Mouse (Mus musculus) neural tube, embryonic 11.5 days (tissue): ENCODE data around the gene Rsrc2. TPM values are rescaled to one million over a fixed set of nuclear protein-coding genes. Genes with fewer than 3 reads are reported as not detected.
A peak's percentile ranks its signal among the peaks of the same experiment; 100 is the strongest.

Source experiments
- ATAC-seq: fragments of 200-750 bp; cut with Nextera tagmentation; 2 replicates; pipeline ENCODE4 v1.8.0; 2017; ENCODE audit warnings: moderate number of reproducible peaks, mild to moderate bottlenecking, moderate TSS enrichment, moderate library complexity; ENCODE audit not compliant: insufficient read depth, low FRiP score, low TSS enrichment
- DNase-seq: peaks from one replicate; pipeline ENCODE4 v3.0.0-alpha.2; 2015; ENCODE audit warnings: low spot score
- H3K27ac ChIP-seq: fragments of 300-500 bp; sonication (generic); 2 replicates; pipeline ENCODE4 v1.5.1; 2014; ENCODE audit warnings: low read depth, mild to moderate bottlenecking, low read length
- H3K27me3 ChIP-seq: fragments of 300-500 bp; sonication (generic); 2 replicates; pipeline ENCODE4 v1.6.1; 2014; ENCODE audit warnings: mild to moderate bottlenecking, low read length, mixed read lengths; ENCODE audit not compliant: control insufficient read depth, insufficient read depth
- H3K36me3 ChIP-seq: fragments of 300-500 bp; sonication (generic); 2 replicates; pipeline ENCODE4 v1.6.1; 2014; ENCODE audit warnings: mild to moderate bottlenecking, low read length, moderate library complexity, mixed read lengths; ENCODE audit not compliant: control insufficient read depth, insufficient read depth
- H3K4me1 ChIP-seq: fragments of 300-500 bp; sonication (generic); 2 replicates; pipeline ENCODE4 v1.6.1; 2014; ENCODE audit warnings: low read length, mixed read lengths; ENCODE audit not compliant: control insufficient read depth, insufficient read depth
- H3K4me2 ChIP-seq: fragments of 300-500 bp; sonication (generic); 2 replicates; pipeline ENCODE4 v1.6.1; 2014; ENCODE audit warnings: low read depth, mild to moderate bottlenecking, moderate library complexity
- H3K4me3 ChIP-seq: fragments of 300-500 bp; sonication (generic); 2 replicates; pipeline ENCODE4 v1.5.1; 2014; ENCODE audit warnings: low read depth, low read length
- H3K9ac ChIP-seq: fragments of 300-500 bp; sonication (generic); 2 replicates; pipeline ENCODE4 v1.6.1; 2014; ENCODE audit warnings: mild to moderate bottlenecking, low read length
- H3K9me3 ChIP-seq: fragments of 300-500 bp; sonication (generic); 2 replicates; pipeline ENCODE4 v1.6.1; 2016; ENCODE audit warnings: low read length; ENCODE audit not compliant: control insufficient read depth
- WGBS: fragments of 180-500 bp; shearing (Covaris S2); extraction: QIAGEN DNeasy Blood & Tissue Kit; methylation state at CpG from one replicate; pipeline ENCODE4 v1.1.7; 2014; 5-methylcytosine and 5-hydroxymethylcytosine counted together
- polyA plus RNA-seq: library from polyadenylated mRNA; unstranded; fragments of >200 nt; fragmentation: Nextera tagmentation; extraction: Ambion mirVana; gene quantifications from 2 replicates; pipeline ENCODE4 v1.2.1, GENCODE M21; 2014

The Rsrc2 gene
- polyA plus RNA-seq, 1 experiment from 2014 or later = 154 TPM

DNA sequence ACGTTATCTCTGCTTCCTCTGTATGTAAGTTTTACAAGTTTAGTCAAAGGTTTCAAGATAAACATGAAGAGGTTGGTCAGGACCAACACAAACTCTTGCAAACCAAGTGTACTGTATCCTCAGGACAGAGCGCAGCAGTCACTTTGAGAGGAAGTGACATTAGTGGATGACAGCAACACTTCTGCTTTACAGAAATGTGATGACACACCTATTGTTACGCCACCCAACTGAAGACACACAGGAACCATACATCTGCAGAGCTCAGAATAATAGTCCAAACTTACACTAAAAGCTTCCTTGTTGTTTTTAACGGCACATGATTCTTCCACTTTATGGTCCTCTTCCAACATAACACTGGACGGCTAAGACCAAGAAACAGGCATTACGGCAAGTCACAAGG lies 35.4 kb downstream of the Rsrc2 start:
- DNase-seq (no peak), ATAC-seq (no peak)
- WGBS = 95% methylated on average over 6 of the region's 6 CpGs
- Histone ChIP-seq H3K27ac (no peak overlapping the region), H3K27me3 (no peaks in the 10 kb centered on the region), H3K9ac (no peak overlapping the region), H3K36me3 (peaks cover 26% of the 10 kb centered on the region), H3K4me1 (0 out of 2 replicates have a peak, but pooled peaks cover 4% of the 10 kb centered on the region), H3K4me3 (no peak overlapping the region), H3K9me3 (no peaks in the 10 kb centered on the region), H3K4me2 (no peak overlapping the region)

DNA sequence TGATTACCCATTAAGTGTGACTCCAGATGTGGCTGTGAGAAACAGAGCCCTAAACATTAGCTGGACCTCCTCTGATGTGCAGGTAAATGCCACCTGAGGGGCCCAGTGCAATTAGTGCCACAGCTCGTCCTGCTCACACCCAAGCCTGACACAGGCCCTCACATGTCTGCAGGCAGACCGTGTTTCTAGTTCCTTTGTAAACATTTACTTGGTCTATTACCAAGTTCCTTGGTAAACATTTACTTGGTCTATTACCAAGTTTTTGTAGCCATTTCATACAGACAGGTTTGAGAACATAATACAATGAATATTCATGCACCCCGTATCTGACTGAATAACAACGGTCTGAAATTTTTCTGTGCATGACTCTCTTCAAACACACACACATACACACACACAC lies 39.6 kb downstream of the Rsrc2 start:
- H3K4me2 ChIP-seq = no peak overlapping the region
- ATAC-seq (no peak), DNase-seq (no peak)
- no peaks in the 10 kb centered on the region for H3K27me3 ChIP-seq
- H3K36me3 ChIP-seq = peaks cover 40% of the 10 kb centered on the region
- no peak overlapping the region for H3K27ac ChIP-seq
- WGBS = 81% methylated on average over 4 of the region's 4 CpGs
- no peak overlapping the region for H3K9ac ChIP-seq
- H3K4me3 ChIP-seq = no peak overlapping the region
- no peaks in the 10 kb centered on the region for H3K4me1 ChIP-seq
- no peaks in the 10 kb centered on the region for H3K9me3 ChIP-seq

DNA sequence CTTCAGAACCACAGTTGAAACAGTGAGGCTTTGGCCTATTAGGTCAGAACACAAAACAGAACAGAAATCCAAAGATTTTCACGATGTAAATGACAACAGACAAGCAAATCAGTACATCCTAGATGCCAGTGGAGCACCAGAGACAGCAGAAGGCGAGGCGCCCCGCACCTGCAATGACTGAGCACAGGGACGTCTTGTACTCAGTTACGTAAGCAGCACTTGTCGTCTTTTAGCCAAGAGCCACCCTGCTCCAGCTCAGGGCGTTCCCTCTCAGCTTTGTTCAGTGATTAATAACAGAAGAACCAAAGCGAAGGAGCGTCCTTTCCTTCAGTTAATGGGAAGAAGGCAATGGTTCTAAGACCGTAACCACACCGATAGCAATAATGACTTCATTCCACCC lies 40.6 kb downstream of the Rsrc2 start:
- peaks cover 40% of the 10 kb centered on the region for H3K36me3 ChIP-seq
- DNase-seq (no peak), ATAC-seq (no peak)
- no peaks in the 10 kb centered on the region for H3K4me1 ChIP-seq
- H3K27ac ChIP-seq = no peak overlapping the region
- H3K27me3 ChIP-seq = no peaks in the 10 kb centered on the region
- no peaks in the 10 kb centered on the region for H3K9me3 ChIP-seq
- no peak overlapping the region for H3K4me3 ChIP-seq
- no peak overlapping the region for H3K4me2 ChIP-seq
- no peak overlapping the region for H3K9ac ChIP-seq
- 94% methylated on average over 12 of the region's 12 CpGs for WGBS

DNA sequence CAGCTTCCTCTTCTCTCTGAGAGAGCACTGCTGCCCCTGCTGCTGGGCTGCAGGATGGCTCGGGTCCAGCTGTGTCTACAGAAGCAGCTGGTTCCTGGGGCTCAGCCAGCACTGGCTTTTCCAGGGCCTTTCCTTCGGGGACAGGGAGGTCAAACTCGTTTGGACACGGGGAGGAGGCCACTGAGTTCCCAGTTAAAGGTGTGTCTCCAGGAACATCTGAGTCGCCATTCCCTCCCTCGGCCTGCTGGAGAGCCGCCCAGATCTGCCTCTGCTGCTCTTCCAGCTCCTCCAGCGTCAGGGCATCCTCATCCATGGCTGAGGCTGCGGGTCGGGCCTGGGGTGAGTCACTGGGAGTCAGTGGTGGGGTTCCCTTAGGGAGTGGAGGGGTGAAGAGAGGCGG lies 48.6 kb downstream of the Rsrc2 start:
- H3K4me1 ChIP-seq = no peaks in the 10 kb centered on the region
- H3K27ac ChIP-seq = no peak overlapping the region
- H3K4me3 ChIP-seq = no peak overlapping the region
- no peak overlapping the region for H3K9ac ChIP-seq
- WGBS = 76% methylated on average over 11 of the region's 11 CpGs
- H3K27me3 ChIP-seq = no peaks in the 10 kb centered on the region
- no peaks in the 10 kb centered on the region for H3K9me3 ChIP-seq
- DNase-seq (no peak), ATAC-seq (no peak)
- H3K4me2 ChIP-seq = no peak overlapping the region
- peaks cover 28% of the 10 kb centered on the region for H3K36me3 ChIP-seq

DNA sequence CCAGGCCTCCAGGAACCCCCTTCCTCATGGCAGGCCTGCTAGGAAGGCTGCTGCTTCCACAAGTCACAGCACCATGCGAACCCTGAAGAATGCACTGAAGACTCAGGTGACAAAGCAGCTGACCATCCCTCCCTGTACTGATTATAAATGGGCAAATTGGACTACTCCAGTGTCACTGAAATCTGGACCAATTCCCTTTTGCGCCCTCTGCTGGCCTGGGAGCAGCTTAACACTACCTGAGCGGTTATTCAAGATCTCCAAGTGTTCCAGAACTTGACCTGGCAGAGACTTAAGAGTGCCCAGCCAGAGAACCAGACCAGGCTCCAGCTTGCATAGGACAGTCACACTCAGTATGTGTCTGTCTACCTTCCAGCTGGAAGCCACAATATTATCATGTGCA lies 50.0 kb downstream of the Rsrc2 start:
- Histone ChIP-seq H3K9ac (no peak overlapping the region), H3K4me1 (no peaks in the 10 kb centered on the region), H3K4me3 (no peak overlapping the region), H3K36me3 (peaks cover 26% of the 10 kb centered on the region), H3K27ac (no peak overlapping the region), H3K4me2 (no peak overlapping the region), H3K27me3 (no peaks in the 10 kb centered on the region), H3K9me3 (no peaks in the 10 kb centered on the region)
- ATAC-seq = no peak
- 35% methylated on average over 3 of the region's 3 CpGs for WGBS
- peak; percentile 75 for DNase-seq

DNA sequence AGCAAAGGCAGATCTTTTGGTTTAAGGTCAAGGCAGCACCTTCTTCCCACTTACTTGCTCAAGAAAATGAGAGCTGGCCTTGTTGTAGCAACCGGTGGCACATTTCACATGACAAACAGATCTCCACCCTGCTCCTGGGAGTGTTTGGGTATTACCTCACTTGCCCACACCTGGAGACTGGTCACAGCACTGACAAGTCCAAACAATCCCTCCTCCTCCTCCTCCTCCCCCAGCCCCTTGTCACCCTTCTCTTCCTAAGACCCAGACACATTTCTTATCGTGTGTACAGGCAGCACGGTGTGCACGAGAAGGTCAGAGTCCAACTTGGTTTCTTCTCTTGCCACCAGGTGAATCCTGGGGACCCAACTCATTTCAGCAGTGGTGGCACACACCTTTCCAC lies 52.3 kb downstream of the Rsrc2 start:
- no peak for ATAC-seq
- 89% methylated on average over 4 of the region's 4 CpGs for WGBS
- Histone ChIP-seq H3K27ac (no peak overlapping the region), H3K4me1 (no peaks in the 10 kb centered on the region), H3K36me3 (peaks cover 14% of the 10 kb centered on the region), H3K9ac (no peak overlapping the region), H3K9me3 (no peaks in the 10 kb centered on the region), H3K4me2 (no peak overlapping the region), H3K27me3 (no peaks in the 10 kb centered on the region), H3K4me3 (no peak overlapping the region)
- no peak for DNase-seq

DNA sequence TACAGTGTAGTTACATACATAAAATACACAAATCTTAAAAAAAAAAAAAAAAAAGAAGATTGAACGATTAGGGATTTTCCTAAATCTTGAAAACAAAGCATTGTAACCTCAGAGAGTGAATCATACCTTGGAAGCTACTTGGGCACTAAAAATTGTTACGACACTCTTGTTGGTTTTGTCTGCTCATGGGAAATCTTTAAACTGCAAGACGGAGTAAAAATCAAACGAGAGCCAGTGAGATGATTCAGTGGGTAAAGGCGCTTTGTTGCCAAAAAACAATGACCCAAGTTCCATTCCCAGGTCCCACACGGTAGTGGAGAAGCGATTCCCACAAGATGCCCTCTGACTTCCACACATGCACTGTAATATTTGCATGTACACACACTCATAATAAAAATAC lies 53.0 kb downstream of the Rsrc2 start:
- no peak overlapping the region for H3K9ac ChIP-seq
- no peak overlapping the region for H3K4me3 ChIP-seq
- no peak overlapping the region for H3K27ac ChIP-seq
- ATAC-seq = no peak
- H3K4me2 ChIP-seq = no peak overlapping the region
- 94% methylated on average over 7 of the region's 7 CpGs for WGBS
- DNase-seq = no peak
- peaks cover 14% of the 10 kb centered on the region for H3K36me3 ChIP-seq
- no peaks in the 10 kb centered on the region for H3K9me3 ChIP-seq
- H3K27me3 ChIP-seq = no peaks in the 10 kb centered on the region
- no peaks in the 10 kb centered on the region for H3K4me1 ChIP-seq

DNA sequence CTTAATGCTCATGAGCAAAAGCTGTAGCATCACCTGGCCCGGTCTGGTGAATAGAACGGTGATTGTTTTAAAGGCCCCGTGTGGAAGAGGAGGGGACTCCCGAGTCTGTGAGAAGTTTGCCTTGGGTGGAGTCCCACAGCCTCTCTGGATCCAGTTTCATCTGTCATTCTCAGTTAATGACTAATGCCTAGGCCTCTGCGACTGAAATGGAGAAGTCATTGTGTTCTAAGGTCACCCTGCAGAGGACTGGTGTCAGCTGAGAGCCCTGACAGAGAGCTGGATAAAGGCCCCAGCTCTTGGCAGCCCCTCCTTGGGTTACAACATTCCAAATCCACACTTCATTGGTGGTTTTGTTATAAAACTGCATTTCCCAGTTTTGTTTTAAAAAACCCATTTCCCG lies 54.7 kb downstream of the Rsrc2 start:
- WGBS = 74% methylated on average over 6 of the region's 6 CpGs
- no peak overlapping the region for H3K4me2 ChIP-seq
- H3K27me3 ChIP-seq = no peaks in the 10 kb centered on the region
- no peak for ATAC-seq
- no peaks in the 10 kb centered on the region for H3K9me3 ChIP-seq
- H3K36me3 ChIP-seq = peaks cover 5% of the 10 kb centered on the region
- H3K9ac ChIP-seq = no peak overlapping the region
- H3K4me1 ChIP-seq = no peaks in the 10 kb centered on the region
- DNase-seq = no peak
- H3K27ac ChIP-seq = no peak overlapping the region
- H3K4me3 ChIP-seq = no peak overlapping the region

DNA sequence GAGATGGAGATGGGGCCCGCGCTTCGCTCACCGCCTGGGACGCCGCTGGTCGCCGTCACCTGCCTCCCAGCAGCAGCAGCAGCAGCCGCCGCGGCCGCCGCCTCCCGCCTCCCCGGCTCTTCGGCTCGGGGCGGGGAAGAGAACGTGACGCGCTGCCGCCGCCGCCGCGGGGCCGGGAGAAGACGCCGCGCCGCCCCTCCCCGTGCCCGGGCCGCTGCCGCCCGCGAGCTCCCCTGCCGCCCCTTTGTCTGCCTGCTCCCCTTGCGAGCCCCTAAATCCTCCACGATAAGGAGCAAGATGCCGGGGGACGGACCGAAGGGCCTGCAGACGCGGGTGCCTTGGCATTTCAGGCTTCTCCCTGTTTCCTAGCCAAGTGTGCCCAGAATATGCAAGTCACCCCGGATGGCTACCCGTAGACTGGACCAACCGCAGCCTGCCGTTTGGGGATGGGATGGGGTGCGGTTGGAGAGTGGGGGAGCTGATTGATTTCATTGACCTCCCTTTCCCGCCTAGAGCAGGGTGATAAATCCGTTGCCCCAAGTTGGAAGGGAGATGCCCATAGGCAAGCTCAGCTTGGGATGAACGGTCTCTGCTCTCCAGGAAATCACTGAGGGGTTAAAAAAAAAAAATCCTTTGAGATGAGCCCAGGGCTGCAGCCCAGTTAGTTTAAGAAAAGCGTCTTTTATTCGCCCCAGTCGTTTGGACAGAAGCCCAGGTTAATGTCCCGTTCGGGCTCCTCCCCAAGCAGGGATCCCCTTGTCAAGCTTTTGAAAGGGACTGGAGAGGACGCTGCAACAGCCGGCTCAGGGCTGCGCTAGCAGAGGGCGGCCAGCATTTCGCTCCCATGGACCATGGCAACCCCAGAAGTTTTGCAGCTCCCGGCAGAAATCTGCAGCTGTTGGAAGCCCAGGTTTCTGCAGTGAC lies 64.7 kb downstream of the Rsrc2 start, which contains the start of gene Clip1:
Clip1 (minus strand) TSS at position 398 of the 924 bp plus-strand sequence.
- peaks cover 9% of the 10 kb centered on the region for H3K4me1 ChIP-seq
- H3K9ac ChIP-seq = peak within 1 kb of the TSS; percentile 92
- under 1% methylated on average over 29 of the region's 64 CpGs for WGBS
- H3K27me3 ChIP-seq = no peaks in the 10 kb centered on the region
- DNase-seq (peak; percentile 79), ATAC-seq (peak; percentile 60)
- H3K4me2 ChIP-seq = peak within 1 kb of the TSS; percentile 79
- H3K36me3 ChIP-seq = no peaks in the 10 kb centered on the region
- H3K4me3 ChIP-seq = peak within 1 kb of the TSS; percentile 79
- H3K27ac ChIP-seq = peak within 1 kb of the TSS; percentile 93
- no peaks in the 10 kb centered on the region for H3K9me3 ChIP-seq
